Mouse (Mus musculus) kidney, adult 8-10 months (tissue): ENCODE measurements at regions not wholly inside any gene's neighbourhood (a gene's known extent, or its start where the extent isn't known, plus 50 kb on each side); places are given as distances from the start of the nearest gene placed in this dataset.
A peak's percentile ranks its signal among the peaks of the same experiment; 100 is the strongest.
"Not testable (repeated sequence)": the region's sequence is repeated elsewhere in the genome, so short reads cannot be mapped to it uniquely, and the experiment has no call there.

ENCODE experiments used
- DNase-seq, 2 experiments: peaks; one replicate each; pipeline ENCODE4 v3.0.0; 2022

- no peak for DNase-seq
Measured at GRCm38 (mm10) chr9:30653961-30654360, 227.1 kb downstream of the Snx19 start.

- no peak for DNase-seq
Measured at GRCm38 (mm10) chr9:30653210-30653609, 226.3 kb downstream of the Snx19 start.

DNA sequence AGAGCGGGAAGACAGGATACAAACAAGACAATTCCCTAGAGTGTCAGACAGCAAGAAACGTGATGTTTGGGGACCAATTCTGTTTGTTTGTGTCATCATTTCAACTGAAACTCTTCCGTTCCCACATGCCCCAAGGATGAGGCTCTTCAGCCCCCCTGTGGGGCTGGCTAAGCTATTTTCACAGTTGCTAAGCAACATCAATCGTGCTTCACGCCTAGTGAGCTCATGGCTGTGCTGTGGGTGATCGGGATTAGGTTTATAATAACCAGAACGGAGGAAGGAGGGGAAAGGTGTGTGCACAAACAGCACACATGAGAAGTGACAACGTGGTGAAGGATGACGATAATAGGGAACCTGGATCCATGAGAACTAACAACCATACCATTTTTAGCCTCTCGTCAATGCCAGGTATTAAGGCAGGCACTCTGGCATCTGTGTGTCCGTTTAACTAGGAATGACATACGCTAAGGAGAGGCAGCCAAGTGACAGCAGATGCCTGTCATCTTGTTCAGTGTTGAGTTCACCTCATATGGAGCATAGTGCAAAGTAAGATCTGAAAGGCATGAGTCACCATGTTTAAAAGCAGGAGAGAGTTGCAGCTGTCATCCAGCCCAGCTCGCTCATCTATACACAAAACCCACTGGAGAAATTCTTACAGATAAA is 222.6 kb downstream of the Snx19 start:
- DNase-seq: no peak

DNA sequence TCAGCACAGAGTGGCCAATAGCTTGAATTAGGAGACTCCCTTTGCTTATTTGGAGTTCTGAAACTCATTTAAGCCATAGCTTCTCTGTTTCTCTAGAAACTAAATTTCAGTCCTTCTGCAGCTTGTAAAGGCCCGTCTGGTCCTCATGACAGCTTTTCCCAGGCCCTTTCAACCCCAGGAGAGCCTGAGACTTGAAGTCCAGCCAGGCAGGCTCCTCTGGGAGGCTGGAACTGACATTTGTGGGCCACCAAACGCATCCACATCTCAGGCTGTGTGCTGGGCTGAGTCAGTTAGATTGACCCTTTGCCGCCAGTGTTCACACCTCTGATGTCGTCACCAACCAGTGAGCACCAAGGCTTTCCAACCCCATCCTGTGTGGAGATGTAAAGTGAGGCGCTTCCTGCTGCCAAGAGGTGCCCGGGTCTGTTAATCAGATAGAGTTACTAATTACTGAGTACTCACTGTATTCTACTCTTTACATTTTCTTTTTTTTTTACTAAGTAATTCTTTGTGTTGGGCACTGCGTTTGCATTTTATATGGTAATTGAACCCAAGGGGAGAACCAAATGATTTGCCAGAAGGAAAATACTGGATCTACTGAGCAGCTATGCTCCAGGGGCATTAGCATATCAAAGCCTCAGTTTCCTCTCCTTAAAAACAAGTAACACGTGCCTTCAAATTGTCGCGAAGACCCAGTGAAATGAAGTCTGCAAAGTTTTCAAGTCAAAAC is 207.0 kb downstream of the Snx19 start:
- no peak for DNase-seq

- no peak for DNase-seq
Measured at GRCm38 (mm10) chr9:30632164-30633146, 205.5 kb downstream of the Snx19 start.

DNA sequence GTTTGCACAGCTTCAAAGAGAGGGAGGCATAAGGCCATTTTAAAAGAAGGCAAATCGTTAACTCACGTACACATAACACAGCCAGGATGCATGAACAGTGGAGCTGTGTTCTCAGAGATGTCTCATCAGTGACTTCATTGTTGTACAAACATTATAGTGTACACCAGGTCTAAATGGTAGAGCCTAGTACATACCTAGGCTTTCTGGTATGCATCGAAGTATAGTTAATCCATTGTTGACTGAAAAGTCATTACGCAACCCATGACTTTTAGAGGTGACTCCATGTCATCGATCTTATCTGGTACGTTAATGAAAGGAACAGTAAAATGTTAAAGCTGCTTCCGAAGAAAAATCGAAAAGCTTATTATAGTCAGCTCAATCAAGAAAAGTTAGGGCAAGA is 198.7 kb downstream of the Snx19 start:
- DNase-seq: no peak

GRCm38 (mm10) chr9:30625090-30625489 is 198.2 kb downstream of the Snx19 start:
- DNase-seq: no peak

- DNase-seq: no peak
Measured at GRCm38 (mm10) chr9:30624481-30624880, 197.6 kb downstream of the Snx19 start.

- no peak for DNase-seq
Measured at GRCm38 (mm10) chr9:30619325-30619724, 192.4 kb downstream of the Snx19 start.

DNA sequence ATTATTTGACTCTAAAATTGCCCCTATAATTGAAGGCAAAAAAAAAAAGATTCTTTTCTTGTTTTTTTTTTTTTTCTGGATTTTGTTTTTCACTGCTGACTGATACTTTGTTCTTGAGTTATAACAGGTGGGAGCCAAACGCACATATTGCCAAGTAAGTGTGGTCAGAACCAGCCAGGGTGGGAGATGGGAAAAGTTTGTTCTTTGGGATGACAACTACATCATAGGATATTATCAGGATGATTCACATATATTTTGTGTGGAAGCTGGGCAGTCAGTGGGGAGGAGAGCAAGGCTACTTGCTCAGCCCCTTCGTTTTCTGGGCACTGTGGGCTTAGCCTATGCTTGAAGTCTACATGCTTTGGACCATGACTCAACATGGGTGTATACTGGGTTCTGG is 191.3 kb downstream of the Snx19 start:
- no peak for DNase-seq

DNA sequence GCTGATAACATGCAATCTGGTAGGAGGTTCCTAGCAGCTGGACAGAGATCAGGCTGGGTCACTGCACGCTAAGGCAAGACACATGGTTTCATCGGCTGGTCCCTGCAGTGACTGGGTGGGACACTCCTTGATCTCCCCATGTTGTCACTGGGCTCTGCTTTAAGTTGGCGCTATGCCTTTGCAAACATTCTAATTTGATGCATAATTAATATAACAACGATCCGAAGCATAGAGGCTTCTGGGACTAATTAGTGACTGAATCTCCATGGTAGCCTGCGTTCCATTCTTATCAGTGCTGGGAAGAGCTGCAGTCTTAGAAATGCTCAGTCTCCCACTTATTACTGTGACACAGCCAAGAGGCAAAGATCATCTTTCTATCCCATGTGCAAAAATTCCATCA is 186.8 kb downstream of the Snx19 start:
- DNase-seq: peak in 1 of 2 experiments; percentile 22

- no peak for DNase-seq
Measured at GRCm38 (mm10) chr9:30613003-30613552, 186.2 kb downstream of the Snx19 start.

DNA sequence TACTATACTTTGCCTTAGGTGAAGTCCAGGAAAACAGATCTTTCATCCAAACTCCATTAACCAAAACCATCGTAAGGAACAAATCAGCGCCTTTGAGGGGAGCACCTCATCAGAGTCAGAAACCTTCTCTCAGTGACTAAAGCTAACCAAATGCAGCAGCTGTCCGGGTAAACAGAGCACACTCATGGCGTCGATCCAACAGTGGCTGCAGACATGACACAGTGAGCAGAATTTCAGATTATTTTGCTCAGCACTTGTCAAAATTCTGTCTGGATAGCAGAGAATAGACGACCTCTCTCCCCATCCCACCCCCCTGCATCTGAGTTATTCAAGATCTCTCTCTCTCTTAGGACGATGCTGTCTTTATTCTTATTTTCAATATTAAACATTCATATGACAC is 183.4 kb downstream of the Snx19 start:
- no peak for DNase-seq

GRCm38 (mm10) chr9:30599756-30600155 is 172.8 kb downstream of the Snx19 start:
- DNase-seq: peak in 1 of 2 experiments; percentile 20

DNA sequence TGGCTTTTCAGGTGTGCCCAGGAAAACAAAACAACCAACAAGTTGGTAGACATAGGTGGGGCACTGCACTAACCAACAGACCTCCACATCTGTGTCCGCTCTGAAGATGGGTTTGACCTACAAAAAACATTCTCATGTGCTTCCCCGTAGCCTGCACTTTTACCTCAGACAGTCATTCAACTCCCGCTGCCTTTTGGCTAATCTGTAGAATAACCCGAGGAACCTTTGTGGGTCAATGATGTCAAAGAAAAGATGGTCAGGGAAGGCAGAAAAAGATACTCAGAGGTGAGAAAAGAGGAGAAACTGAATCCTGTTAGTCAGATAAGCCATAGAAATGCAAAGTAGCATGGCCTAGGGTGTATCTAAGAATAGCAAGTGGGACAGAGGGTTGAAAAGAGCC is 170.8 kb downstream of the Snx19 start:
- DNase-seq: no peak

- DNase-seq: not testable (repeated sequence)
Measured at GRCm38 (mm10) chr9:30597092-30597491, 170.2 kb downstream of the Snx19 start.

DNA sequence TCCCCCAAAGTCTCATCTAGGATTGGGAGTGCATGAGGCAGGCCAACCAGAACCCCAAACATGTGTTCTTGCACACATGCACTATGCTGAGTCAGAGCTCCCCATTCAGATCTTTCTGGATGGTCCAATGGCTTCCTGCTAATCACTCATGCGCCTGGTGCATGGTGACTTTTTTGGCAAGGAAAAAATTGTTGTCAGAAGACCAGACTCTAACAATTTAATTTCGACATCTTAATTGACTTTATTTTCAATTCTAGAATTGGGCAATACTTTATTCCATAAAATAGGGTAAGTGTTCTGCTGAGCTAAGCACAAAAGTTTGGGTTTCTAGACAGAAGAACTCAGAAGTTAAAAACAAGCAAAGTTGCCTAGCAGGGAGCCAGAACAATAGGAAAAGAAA is 165.7 kb downstream of the Snx19 start:
- DNase-seq: no peak

DNA sequence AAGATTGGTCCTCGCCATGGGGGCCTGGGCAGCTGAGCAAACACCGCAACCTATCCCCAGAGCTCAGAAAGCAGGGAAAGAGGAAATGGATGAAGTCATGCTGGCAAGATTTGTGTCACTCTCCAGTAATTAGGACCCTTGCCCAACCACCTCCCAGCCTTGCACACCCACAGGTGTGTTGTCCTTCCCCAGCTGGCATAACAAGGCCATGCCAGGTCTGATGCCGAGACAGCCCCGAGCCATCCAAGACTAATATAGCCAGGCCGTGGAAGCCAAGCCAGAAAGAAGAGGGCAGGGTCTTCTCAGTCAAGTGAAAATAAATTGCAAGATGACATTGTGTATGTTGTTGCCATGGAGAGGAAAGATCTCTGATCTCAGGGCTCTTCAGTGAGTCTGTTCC is 164.3 kb downstream of the Snx19 start:
- no peak for DNase-seq

- no peak for DNase-seq
Measured at GRCm38 (mm10) chr9:30590661-30591179, 163.8 kb downstream of the Snx19 start.

DNA sequence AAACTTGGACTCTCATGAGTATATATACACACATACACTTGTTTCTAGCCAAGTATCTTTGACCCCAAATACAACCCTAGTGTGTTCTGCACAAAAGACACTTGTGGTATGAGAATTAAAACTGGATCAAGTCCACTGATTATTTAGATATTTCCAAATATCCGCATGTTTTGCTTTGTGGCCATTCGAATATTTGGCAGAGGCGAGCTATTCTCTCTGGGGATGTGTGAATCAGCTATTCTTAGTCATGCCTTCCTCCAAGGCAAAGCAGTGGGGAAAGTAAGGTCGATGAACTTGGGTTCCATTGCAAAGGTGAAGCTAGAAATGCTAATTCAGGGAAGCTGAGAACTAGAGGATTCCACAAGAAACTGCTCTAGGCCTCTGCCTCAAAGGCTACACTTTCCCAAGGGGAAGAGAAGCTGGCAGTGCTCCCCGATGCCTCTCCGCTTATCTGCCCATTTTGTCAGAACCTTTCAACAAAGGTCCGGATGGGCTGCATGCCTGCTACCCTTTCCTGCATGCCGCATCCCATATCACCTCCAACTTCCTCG is 154.4 kb downstream of the Snx19 start:
- DNase-seq: no peak

DNA sequence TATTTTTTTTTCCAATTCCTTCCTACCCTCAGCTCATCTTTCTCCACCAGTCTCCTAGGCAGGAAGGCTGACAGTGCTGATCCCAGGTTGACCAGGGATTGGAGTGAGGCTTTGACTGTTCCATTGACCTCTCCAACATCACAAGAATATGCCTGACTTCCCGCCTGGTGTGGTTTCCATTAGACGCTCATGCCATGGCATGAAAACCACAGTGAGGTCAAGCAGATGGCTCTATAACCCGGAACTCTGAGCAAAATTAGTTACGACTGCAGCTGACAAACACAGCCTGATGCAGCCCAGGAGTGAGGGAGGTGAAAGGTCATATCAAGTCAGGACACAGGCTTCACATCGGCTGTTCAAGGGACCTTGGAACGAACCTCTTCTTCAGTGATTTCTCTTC is 153.6 kb downstream of the Snx19 start:
- no peak for DNase-seq

GRCm38 (mm10) chr9:30578213-30578612 is 151.3 kb downstream of the Snx19 start:
- DNase-seq: no peak

- no peak for DNase-seq
Measured at GRCm38 (mm10) chr9:30577243-30577642, 150.3 kb downstream of the Snx19 start.
